Mouse (Mus musculus) cerebellum, adult 8-10 months (tissue): ENCODE results near the gene Alg9.
A peak's percentile ranks its signal among the peaks of the same experiment; 100 is the strongest.

Source experiments
- DNase-seq: peaks from one replicate; pipeline ENCODE4 v3.0.0; 2022

The Alg9 gene

DNA sequence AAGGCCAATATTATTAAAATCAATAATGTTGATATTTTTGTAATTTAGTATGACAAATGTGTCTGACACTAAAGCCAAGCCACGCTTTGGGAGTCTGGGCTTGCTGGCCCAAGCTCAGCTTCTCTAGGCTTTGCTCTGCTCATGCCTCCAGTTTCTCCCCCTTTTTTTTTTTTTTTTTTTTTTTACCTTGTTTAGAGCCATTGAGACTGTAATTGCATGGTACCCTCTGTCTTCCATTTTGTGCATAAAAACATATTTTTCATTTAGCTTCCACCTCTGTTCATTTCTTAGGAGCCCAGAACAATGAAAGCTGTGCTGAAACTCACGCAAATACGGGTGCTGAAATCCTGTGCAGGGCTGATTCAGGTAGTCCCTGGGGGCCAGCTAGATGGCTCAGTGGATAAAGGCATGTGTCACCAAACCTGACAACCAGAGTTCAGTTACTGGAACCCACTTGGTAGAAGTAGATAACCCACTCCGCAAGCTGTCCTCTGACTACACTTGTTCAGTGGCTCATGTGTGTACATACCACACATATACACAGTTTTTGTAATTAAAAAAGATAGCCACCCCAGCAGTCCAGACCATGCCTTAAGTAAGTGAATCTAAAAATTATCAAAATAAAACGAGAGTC, 80.4 kb downstream of the Alg9 start:
- DNase-seq = no peak

DNA sequence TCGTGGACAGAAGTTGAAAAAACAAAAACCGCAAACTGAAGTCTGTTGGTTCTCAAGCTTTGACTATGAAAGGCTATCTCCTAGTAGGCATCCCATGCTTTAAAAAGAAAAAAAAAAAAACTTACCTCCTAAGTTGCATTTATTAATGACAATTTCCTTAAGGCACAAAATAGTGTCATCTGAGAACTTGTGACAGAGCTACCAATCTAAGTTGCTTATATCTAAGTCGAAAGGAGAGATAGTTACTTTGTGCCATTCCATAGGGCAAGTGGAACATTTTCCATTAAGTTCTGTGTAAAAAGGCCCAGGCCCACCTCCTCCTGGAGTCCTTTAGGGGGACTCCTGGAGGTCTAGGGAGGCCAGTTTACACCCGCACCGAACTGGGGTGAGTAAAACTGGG, 81.0 kb downstream of the Alg9 start:
- DNase-seq = no peak

DNA sequence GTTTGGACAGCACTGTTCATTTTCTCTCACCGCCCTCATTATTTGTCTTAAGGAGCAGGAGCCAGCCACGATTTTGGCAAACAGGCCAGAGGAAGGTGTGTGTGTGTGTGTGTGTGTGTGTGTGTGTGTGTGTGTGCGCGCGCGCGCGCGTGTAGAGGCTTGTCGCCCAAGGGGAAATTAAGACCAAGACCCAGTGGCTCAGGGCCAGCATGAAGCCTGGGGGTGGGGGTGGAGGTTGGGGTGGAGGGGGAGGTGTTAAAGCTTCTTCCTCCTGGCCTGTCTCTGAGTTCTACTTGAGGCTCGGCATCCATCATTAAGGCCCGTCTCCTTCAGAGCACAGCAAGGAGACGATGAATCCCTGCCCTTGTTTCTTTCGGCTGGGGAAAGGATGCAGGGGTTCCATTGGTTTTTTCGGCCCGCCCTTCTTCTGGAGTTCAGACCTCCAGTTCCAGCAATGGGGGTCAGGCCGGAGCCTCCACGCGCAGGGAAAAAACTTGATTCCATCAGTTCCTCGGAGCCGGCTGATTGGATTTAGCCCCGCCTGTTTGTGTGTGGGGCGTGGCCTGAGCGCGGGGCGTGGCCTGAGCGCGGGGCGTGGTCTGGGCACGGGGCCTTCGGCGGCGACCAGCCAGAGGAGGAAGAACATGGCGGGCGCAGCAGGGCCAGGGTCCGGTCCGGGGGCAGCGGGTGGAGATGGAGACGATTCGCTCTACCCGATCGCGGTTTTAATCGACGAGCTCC, 81.7 kb downstream of the Alg9 start:
- DNase-seq = peak; percentile 95

DNA sequence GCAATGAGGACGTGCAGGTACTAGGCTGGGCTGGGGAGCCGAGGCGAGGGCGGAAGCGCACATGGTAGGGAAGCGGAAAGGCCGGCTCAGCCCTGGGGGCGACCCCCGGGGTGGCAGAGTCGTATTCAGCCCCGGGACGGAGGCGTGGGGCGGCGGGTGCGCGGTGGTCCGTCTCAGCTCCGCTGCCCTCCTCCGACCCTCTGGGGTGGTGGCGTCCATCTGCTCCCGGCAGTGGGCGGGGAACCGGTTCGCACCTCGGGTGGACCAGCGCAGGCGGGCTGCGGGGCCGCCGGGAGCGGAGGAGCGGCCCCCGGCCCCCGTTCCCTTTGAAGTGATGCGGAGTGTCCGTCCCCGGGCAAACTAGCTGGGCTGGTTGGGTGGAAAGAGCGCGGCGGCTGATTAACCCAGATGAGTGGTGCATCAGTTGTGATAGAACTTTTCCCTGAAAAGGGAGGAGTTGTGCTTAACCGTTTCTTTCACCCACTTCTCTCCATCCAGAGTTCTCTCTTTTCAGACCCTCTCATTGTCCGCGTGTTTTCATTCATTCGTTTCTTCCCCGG, 82.3 kb downstream of the Alg9 start:
- no peak for DNase-seq

DNA sequence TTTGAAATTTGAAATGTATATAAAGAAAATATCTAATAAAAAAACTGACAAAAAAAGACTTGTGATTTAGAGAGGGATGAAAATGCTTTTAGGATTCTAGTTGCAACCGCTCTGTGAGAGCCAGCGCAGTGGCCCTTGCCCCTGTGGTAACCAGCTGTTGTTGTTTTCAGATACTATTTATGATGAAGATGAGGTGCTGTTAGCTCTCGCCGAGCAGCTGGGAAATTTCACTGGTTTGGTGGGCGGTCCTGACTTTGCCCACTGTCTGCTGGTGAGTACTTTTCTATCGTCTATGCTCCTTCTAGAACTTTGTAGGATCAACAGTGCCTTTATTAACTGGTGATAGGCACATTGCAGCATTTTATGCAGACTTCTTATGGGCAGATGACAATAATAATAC, 83.9 kb downstream of the Alg9 start:
- DNase-seq = no peak

DNA sequence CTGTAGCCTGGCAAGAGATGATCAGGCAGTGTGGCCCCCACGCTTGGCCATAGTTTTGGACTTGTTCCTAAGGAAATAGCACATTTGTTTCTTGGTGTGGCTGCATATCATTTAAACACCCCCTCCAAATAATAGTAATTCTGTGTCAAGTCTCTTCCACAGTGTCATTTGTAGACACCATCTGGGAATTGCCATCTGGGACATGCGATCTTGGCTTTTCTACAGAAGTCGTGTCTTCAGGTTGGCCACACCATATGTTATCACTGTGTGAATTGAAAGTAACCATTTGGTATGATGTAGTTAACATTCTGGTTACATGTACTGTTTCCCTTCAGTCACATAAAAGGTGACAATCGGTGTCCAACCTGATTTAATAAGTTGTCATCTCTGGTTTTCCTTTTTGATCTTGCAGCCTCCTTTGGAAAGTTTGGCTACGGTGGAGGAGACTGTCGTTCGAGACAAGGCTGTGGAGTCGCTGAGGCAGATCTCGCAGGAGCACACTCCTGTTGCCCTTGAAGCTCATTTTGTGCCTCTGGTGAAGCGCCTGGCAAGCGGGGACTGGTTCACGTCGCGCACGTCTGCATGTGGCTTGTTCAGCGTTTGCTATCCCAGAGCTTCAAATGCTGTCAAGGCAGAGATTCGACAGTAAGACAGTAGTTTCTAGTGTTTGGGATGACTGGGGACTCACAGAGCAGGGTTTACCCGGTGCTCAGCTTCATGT, 86.5 kb downstream of the Alg9 start:
- DNase-seq = peak; percentile 68

DNA sequence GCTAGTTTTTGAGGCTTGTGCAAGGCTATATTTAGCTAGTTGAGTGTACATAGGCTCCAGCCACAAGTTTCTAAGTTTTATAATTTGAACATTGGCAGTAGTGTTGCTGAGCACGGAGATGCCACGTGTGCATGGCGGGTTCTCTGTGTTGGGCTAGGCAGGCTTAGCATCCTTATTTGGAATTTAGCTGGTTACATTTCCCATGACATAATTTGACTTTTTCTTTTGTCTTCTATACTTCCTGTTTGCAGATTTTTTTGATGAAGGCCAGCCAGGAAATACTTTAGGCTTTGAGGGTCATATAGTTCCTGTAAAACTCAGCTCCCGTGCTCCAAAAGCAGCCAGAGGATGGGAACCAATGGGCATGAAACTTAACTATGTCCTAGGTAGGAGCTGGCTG, 89.0 kb downstream of the Alg9 start:
- DNase-seq = no peak

DNA sequence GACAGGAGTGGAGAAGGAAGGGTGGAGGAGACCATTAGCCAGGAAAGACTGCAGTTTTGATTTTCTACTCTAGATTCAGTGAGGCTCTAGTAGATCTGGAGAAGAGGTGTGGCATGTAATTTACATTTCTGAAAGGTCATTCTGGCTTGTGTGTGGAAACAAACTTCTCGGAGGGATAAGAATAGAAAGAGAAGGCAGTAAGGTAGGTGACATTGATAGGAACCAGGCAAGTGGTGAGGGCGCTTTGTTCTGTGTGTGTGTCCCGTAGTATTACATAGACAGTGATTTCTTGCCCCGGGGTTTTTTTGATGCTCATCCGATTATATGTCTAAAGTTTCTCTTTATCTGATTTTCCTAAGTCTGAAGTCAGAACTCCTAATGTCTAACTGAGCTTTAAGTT, 90.1 kb downstream of the Alg9 start:
- no peak for DNase-seq

DNA sequence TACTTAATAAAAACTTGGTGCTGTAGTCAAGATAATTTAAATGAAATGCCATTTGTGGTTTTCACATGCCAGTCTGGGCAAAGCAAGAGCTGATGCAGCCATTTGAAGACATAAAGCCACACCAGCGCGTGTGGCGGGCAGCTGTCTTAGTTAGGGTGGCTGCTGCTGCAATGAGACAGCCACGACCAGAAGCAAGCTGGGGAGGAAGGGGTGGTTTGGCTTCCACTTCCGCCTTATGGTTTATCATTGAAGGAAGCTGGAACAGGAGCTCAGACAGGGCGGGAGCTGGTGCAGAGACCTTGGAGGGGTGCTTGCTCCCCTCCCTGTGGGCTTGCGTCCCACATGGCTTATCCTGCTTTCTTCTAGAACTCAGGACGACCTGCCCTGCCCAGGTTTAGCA, 91.0 kb downstream of the Alg9 start:
- DNase-seq = no peak

DNA sequence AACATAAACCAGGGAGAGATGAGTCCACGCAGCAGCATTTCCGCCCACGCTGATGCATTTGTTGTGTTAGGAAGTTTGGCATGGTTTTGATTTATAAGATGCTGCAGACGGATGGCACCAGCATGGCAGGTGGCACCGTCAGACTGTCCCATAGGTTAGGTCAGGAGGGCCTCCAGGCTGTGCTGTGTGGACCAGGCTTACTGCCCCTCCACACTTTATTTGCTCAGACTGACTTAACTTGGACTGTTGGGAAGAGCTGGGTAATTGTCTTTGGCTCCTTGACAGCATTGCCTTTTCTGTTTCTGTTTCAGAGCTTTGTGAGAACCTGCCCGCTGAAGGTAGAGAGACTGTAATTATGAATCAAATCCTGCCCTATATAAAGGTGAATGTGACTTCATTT, 92.2 kb downstream of the Alg9 start:
- no peak for DNase-seq

DNA sequence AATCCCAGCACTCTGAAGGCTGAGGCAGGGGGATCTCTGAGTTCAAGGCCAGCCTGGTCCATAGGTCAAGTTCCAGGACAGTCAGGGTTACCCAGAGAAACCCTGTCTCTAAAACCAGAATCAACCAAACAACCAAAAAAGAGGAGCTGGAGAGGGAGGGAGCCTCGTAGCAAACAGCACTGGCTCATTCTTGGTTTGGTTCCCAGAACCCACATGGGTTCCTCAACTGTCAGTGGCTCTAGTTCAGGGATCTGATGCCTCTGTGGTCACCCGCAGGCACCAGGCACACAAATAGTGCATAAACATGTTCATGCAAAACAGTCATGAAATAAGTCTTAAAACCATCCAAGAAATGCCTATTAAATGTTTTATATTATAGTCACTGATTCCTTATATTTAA, 93.4 kb downstream of the Alg9 start:
- DNase-seq = peak; percentile 71

DNA sequence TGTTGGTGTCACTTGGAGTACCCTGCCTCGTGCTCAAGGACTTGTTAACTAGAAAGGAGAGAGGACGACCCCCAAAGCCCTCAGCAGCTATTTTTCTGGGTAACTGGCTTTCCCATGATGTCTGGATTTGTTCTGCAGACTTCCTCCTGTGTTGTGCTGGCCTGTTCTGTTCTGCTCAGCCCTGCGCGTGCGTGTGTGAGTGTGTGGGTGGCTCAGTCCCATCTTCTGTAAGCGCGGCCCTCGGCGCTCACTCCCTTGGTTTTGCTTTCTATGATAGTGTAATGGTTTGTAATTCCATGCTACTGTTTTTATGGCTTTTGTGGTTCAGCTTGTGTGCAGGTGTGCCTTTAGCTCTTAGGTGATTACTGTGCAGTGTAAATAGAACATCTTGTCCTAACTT, 98.4 kb downstream of the Alg9 start:
- no peak for DNase-seq

DNA sequence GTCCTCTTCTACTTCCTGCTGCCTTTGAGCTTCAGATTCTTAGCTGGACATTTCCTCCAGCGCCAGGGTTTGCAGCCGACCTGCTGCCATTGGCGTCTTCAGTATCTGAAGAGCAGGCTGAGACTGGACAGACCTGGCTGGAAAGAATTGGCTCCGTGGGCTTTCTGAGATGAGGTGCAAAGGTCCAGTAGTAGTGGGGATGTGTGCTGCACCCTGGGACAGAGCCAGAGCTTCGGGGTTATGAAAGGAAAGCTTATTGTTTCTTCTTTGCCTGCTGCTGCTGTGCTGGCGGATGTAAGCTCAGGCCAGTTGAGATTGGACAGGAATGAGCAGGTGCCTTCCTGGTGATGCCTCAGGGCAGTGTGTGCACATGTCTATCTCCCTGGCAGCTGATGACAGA, 99.2 kb downstream of the Alg9 start:
- DNase-seq = no peak

DNA sequence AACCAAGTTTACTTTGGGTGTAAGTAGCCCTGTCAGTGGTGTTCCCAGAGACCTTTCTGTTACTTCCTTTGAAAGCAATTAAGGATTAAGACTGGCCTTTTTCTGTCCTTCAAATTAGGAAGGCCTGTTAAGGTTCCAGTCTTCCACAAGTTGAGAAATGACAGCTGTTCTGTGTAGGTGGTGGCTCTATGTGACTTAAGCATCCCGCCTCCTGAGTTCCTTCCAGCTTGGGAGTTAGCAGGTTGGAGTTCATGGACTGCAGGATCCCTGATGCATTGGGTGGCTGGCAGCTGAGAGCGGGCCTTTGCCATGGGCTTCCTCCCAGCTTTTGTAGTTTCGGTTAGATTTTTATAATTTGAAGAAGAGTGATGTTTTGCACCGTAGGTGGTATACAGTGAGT, 100.7 kb downstream of the Alg9 start:
- no peak for DNase-seq

DNA sequence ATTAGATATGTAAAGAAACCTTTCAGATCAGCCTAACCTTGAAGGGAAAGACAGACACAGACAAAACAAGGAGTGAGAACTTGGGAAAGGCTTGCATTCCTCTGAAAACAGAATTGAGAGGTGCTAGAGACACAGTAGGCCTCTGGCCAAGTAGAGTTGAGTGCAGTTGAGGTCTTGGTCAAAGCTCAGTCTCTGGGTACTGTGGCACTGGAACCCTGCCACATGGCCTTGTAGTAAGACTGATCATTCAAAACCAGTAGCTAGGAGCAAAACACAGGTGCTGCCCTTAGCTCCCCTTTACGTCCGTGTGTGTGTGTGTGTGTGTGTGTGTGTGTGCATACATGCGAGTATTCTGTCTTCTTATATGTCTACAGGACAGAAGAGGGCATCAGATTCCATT, 101.5 kb downstream of the Alg9 start:
- DNase-seq = no peak

DNA sequence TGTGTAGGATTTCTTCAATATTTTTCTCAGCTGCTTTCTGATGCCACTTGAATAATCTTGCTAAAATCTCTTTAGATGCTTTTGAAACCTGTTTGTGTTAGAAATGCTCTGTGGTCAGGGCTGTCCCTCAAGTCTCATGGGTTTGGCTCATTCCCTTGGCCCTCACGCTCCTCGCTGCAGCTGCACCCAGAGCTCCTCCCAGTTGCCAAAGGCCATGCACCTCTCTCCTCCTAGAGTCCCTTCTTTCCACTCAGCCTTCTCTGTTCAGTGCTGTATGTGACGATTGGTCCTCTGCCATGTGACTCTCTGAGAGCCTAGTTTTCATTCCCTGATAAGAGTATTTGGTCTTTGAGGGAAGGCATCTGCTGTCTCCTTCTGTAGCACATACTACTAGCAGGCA, 102.6 kb downstream of the Alg9 start:
- no peak for DNase-seq

DNA sequence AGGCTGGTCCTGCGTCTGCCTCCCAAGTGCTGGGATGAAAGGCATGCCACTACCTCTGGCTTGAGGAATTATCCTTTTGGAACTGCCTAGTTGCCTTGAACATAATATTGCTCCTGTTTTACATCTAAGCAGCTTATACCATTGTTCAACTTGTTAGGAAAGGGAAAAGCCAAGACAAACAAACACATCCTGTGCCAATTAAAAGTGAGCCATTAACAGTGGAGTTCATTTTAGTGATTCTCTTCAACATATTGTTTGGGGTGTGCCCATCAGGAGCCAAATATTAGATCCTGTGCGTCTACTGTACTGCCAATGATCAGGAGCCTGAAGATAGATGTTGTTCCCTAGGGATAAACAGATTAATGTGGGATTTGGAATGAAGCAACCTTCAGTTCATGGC, 107.4 kb downstream of the Alg9 start:
- DNase-seq = no peak

DNA sequence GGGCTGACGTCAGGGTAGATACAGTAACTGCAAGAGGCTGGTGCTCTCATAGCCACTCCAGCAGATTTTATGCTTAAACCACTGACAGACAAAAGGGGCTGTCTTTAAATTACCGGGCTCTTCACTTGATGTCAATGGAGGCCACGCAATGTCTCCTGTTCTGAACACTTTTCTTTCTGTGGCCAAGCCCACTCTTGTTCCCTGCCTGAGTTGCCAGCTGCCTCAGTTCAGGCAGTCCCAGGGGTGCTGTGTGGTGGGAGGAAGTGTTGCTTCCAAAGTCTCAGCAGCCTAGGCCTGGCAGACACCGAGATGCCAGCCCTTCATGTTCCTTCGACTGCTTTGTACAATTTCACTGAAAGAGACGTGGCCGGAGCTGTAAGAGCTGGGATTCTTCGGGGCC, 109.3 kb downstream of the Alg9 start:
- no peak for DNase-seq

DNA sequence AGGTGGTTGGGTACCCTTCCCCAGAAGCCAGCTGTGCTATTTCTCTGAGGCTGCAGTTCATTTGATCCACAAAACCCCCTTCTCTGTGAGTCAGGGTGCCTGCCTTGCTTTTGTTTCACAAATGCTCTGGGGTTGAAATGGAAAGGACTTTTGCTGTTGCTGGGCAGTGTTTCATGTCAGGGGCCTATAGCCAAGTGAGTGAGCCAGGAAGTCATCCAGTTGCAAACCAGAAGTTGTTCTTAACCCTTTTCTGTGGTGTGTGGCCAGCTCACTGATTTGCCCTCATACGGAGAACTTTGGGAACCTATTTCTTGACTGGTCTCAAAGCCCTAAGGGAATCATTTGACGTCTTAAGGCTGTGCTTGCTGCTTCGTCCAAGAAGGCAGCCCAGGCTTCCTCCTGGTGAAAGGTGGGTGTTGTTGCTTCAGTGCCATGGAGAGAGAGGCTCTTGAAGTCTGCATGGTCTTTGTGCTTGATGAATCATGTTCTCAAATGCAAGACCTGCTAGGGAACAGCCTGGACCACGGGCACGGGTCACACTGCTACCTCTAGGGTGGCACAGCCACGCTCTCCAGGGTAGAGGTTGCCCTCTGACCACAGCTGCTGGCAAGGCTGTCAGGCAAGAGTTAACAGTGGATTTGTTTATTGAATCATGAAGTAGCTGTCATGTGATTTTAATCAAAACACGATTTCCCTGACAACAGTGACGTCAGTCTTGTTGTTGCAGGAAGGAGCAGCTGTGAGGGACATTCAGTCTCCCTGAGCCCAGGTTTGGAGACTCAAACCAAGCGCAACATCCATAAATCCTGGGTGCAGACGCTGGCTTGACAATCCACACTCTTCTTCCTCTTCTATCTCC, 110.2 kb downstream of the Alg9 start:
- no peak for DNase-seq

DNA sequence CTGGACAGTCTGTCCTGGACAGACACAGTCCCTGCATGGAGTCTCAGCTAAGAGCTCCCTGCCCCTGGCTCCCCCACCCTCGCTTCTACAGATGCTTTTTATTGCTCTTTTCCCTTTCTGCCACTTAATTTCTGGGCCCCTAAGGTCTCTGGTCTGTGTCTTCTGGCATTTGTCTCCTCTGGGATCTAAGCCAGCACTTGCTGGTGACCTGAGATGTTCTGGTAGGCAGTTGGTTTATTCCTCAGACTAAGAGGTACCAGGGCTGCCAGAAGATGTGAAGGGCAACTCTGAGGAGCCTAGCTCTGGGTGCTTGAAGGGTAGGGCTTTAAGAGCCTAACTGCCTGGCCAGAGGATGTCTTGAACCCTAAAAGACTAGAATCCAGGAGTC, 110.8 kb downstream of the Alg9 start:
- DNase-seq = no peak

DNA sequence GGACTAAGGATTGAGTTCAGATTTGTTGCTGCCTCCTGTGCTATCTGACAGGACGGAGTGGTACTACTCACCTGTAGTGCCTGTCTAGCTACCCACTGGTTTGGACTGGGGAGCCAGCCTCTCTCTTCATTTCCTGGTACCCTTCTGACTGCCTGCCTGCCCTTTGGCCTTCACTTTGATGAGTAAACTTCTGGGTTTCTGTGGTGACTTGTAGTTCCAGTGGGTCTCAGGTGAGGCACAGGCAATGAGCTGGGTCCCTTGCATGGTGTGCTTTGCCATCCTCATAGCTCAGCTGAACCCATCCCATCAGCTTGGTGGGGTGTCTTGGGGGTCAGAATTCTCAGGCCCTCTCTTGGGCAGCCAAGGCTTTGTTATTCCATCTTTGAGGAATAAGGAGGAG, 112.1 kb downstream of the Alg9 start:
- DNase-seq = no peak

DNA sequence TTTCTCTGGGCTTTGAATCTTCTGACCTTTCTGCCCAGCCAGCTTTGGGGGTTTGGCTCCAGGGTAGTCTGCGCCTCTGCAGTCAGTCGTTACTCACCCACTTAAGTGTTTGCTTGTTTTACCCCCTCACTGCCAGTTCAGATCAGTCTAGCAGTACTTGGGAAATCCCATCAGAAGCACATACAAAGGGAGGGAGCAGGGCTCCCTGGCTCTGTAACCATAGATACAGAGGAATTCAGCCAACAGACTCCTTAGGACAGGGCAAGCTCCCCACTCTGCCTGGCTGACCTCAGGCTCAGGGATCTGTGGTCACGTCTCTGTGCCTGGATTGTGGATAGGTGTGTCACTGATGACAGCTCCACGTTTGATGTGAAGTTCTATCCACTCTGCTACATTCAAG, 112.5 kb downstream of the Alg9 start:
- DNase-seq = no peak

DNA sequence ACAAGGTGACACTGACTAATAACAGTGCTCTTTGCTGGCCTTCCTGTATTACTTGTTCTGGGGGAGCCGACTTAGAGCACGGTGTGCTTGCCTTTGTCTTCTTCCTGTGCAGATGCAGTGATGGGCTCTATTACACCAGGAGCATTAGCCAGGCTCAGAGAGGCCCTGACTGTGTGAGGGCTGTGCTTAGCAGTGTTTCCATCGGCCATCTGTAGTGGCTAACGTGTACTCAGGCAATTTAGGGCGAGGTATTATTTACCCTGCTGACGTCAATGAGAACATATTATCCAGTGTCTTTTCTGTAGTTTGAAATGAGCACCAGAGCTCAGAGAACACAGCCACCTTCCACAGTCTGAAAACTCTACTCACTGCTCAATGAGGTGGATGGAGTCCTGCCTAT, 114.4 kb downstream of the Alg9 start:
- no peak for DNase-seq
